ENCODE assay signal across 10 mouse cellular contexts in the genomic region with DNA sequence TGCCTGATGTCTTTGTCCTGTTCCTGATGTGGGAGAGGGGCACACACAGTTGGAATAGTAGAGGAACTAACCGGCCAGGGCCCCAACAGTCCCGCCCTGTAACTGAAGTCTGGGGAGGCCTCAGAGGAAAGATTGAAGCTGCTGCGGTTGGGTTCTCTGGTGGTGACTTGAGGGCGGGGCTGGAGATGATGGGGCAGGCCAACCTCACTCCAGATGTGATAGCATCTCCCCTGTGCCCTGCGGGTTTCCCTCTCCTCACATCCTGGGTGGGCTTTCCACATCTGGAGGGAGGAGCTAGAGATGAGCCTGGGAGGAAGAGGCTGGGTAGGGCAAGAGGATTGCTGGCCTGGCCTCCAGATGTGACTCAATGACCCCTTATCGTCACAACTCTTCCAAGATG. TPM values are rescaled to one million over a fixed set of nuclear protein-coding genes. Genes with fewer than 3 reads are reported as not detected.
DNase-seq lines count a peak whose midpoint lies in the region; ATAC-seq lines count a peak whose summit lies in the region.
"Had no signal": no experiment of that assay in that cellular context is flagged by ENCODE, and none has a peak within 500 bp of the region (broad histone marks: within the 10 kb centered on the region; RNA-seq: fewer than 3 reads in every experiment).

No protein-coding gene starts in this region.

- H3K9me3 ChIP-seq in heart, embryonic 16.5 days (replicated peaks; ENCODE audit: control insufficient read depth, low read length): no peaks in the 10 kb centered on the region
- H3K9me3 ChIP-seq in heart, embryonic 12.5 days (replicated peaks): no peaks in the 10 kb centered on the region

- H3K4me2 ChIP-seq in heart, embryonic 16.5 days (ENCODE audit: low read depth, low read length): no peak overlapping the region
- H3K4me2 ChIP-seq in heart, embryonic 12.5 days: no peak overlapping the region

- no peak for ATAC-seq in heart, embryonic 16.5 days (replicated peaks; ENCODE audit: extremely low read depth, insufficient read depth, low FRiP score)
- no peak for ATAC-seq in heart, embryonic 12.5 days (ENCODE audit: insufficient number of reproducible peaks, low FRiP score)

- no peak overlapping the region for H3K9ac ChIP-seq in heart, embryonic 16.5 days (ENCODE audit: low read length)
- H3K9ac ChIP-seq in heart, embryonic 12.5 days: no peak overlapping the region

- WGBS in heart, embryonic 16.5 days: 65% methylated on average over 6 of the region's 6 CpGs
- WGBS in heart, embryonic 12.5 days: 56% methylated on average over 6 of the region's 6 CpGs

- H3K36me3 ChIP-seq in heart, embryonic 16.5 days (ENCODE audit: control insufficient read depth, insufficient read depth): peaks cover 3% of the 10 kb centered on the region; the same call in 1 of the 2 replicates
- peaks cover 7% of the 10 kb centered on the region for H3K36me3 ChIP-seq in heart, embryonic 12.5 days

- DNase-seq in c-Kit-positive CD71-negative TER-119-negative erythroid progenitor cells, embryonic 14.5 days (ENCODE audit: low read depth): peak; percentile 66
- peak; percentile 91 for DNase-seq in liver
- DNase-seq in thymus, adult 18-20 months: peak; percentile 64 to 81
- no peak for DNase-seq in kidney, postnatal 25 days
- no peak for DNase-seq in gastrocnemius, postnatal 10 days
- DNase-seq in lung, adult 18-20 months: no peak
- DNase-seq: gastrocnemius, postnatal 25 days had no signal

- H3K4me1 ChIP-seq in heart, embryonic 16.5 days (ENCODE audit: control insufficient read depth, insufficient read depth, low read length): peaks cover 29% of the 10 kb centered on the region
- peaks cover 41% of the 10 kb centered on the region for H3K4me1 ChIP-seq in heart, embryonic 12.5 days (replicated peaks)

- H3K27me3 ChIP-seq in heart, embryonic 16.5 days (ENCODE audit: control insufficient read depth, insufficient read depth, low read length): no peaks in the 10 kb centered on the region
- H3K27me3 ChIP-seq in heart, embryonic 12.5 days (replicated peaks): no peaks in the 10 kb centered on the region

- H3K27ac ChIP-seq in heart, embryonic 16.5 days (ENCODE audit: low read length): 0 out of 2 replicates have a peak overlapping the region, but pooled peaks have one; percentile 6
- H3K27ac ChIP-seq in heart, embryonic 12.5 days (ENCODE audit: poor library complexity, severe bottlenecking): no peak overlapping the region
- H3K27ac ChIP-seq: kidney, postnatal 0 days had no signal

- no peak overlapping the region for H3K4me3 ChIP-seq in heart, embryonic 16.5 days (ENCODE audit: low read length)
- H3K4me3 ChIP-seq in heart, embryonic 12.5 days: no peak overlapping the region

RNA-seq across cellular contexts. Expression of gene Lgals1, which starts 2.9 kb away (rescaled TPM):
- 718 and 722 TPM in 2 replicates for polyA plus RNA-seq in heart, embryonic 16.5 days (2015; fragmentation: Nextera tagmentation; extraction: Ambion mirVana)
- polyA plus RNA-seq in heart, embryonic 12.5 days (2016; fragmentation: Nextera tagmentation; extraction: Ambion mirVana): 667 and 690 TPM in 2 replicates
- total RNA-seq in gastrocnemius, postnatal 10 days (2021): 100 to 1,000 TPM; 679 to 727 TPM

RNA-seq across cellular contexts. Expression of gene Pdxp, which starts 9.9 kb away (rescaled TPM):
- 16.9 and 18.3 TPM in 2 replicates for polyA plus RNA-seq in heart, embryonic 16.5 days (2015; fragmentation: Nextera tagmentation; extraction: Ambion mirVana)
- 33.4 and 34.2 TPM in 2 replicates for polyA plus RNA-seq in heart, embryonic 12.5 days (2016; fragmentation: Nextera tagmentation; extraction: Ambion mirVana)
- 10 to 100 TPM in 1 of 2 experiments, 1 to 10 TPM in 1; 9.4 to 10.1 TPM for total RNA-seq in gastrocnemius, postnatal 10 days (2021)

RNA-seq across cellular contexts. Expression of gene Nol12, which starts 11.1 kb away (rescaled TPM):
- 28.3 and 33.7 TPM in 2 replicates for polyA plus RNA-seq in heart, embryonic 16.5 days (2015; fragmentation: Nextera tagmentation; extraction: Ambion mirVana)
- 37.9 and 39.9 TPM in 2 replicates for polyA plus RNA-seq in heart, embryonic 12.5 days (2016; fragmentation: Nextera tagmentation; extraction: Ambion mirVana)
- total RNA-seq in gastrocnemius, postnatal 10 days (2021): 10 to 100 TPM; 27.1 to 30.7 TPM

RNA-seq across cellular contexts. Expression of gene Triobp, which starts 23.9 kb away (rescaled TPM):
- polyA plus RNA-seq in heart, embryonic 16.5 days (2015; fragmentation: Nextera tagmentation; extraction: Ambion mirVana): 47.9 and 53.7 TPM in 2 replicates
- polyA plus RNA-seq in heart, embryonic 12.5 days (2016; fragmentation: Nextera tagmentation; extraction: Ambion mirVana): 59.4 and 64.1 TPM in 2 replicates
- total RNA-seq in gastrocnemius, postnatal 10 days (2021): 10 to 100 TPM; 65.1 to 76.8 TPM

RNA-seq across cellular contexts. Expression of gene Sh3bp1, which starts 24.0 kb away (rescaled TPM):
- polyA plus RNA-seq in heart, embryonic 16.5 days (2015; fragmentation: Nextera tagmentation; extraction: Ambion mirVana): 19.8 and 20.0 TPM in 2 replicates
- 26.2 and 26.8 TPM in 2 replicates for polyA plus RNA-seq in heart, embryonic 12.5 days (2016; fragmentation: Nextera tagmentation; extraction: Ambion mirVana)
- 10 to 100 TPM in 1 of 2 experiments, 1 to 10 TPM in 1; 6.0 to 11.6 TPM for total RNA-seq in gastrocnemius, postnatal 10 days (2021)

Comparison
In these comparisons a context has a peak if more than half of its experiments do, and no peak if none do; other contexts are left out.
1. DNase-seq: peak in c-Kit-positive CD71-negative TER-119-negative erythroid progenitor cells, embryonic 14.5 days (single experiment), liver (single experiment) and thymus, adult 18-20 months (2 of 2); none in kidney, postnatal 25 days (0 of 2), gastrocnemius, postnatal 10 days (single experiment) and lung, adult 18-20 months (0 of 2).